In the genomic region with DNA sequence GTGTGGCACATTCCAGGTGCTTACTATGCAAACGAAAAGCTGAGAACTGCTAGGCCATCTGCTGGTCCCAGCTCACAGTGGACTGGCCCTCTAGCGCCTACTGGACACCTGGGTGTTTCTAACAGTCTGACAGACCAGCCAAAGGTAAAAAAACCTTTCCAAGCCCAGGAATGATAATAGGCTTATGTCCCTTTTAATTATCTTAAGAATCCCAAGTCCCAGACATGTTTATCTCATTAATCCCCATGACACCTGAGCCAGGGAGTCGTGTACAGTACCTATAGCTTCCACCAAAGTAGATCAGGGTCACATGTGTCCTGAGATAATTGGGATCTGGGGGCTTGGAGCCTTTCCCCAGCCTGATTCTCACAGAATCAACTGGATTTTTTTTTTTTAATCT, we compare ENCODE assay signal across 22 mouse cellular contexts. TPM values are rescaled to one million over a fixed set of nuclear protein-coding genes. Genes with fewer than 3 reads are reported as not detected.
DNase-seq lines count a peak whose midpoint lies in the region; ATAC-seq and TF ChIP-seq lines count a peak whose summit lies in the region.
"Had no signal": no experiment of that assay in that cellular context is flagged by ENCODE, and none has a peak within 500 bp of the region (broad histone marks: within the 10 kb centered on the region; RNA-seq: fewer than 3 reads in every experiment).

No protein-coding gene starts in this region.

- 72% methylated on average over 3 of the region's 3 CpGs for WGBS in liver, postnatal 0 days (ENCODE audit: insufficient replicate concordance)
- WGBS in liver, embryonic 12.5 days (ENCODE audit: insufficient replicate concordance), result 67% methylated on average over 3 of the region's 3 CpGs
- 51% methylated on average over 3 of the region's 3 CpGs for whole genome bisulfite sequencing in embryonic facial prominence, embryonic 15.5 days

- no peak for TF ChIP-seq CTCF in gastrocnemius, adult 2 months (IDR thresholded peaks at IDR 0.05)
- no peak for TF ChIP-seq CTCF in liver, postnatal 0 days (IDR thresholded peaks at IDR 0.05; ENCODE audit: low read depth)

- peak overlapping the region; percentile 74 for H3K27ac ChIP-seq in gastrocnemius, adult 2 months
- H3K27ac ChIP-seq in liver, postnatal 0 days (ENCODE audit: low read depth), result peak overlapping the region; percentile 62; the same call in 1 of the 2 replicates
- no peak overlapping the region for H3K27ac ChIP-seq in liver, embryonic 12.5 days
- no peak overlapping the region for H3K27ac ChIP-seq in embryonic facial prominence, embryonic 15.5 days (replicated peaks)
- H3K27ac ChIP-seq: embryonic facial prominence, embryonic 12.5 days; forebrain, embryonic 13.5 days; forebrain, embryonic 15.5 days had no signal

- 0 out of 2 replicates have a peak, but pooled peaks cover 3% of the 10 kb centered on the region for H3K27me3 ChIP-seq in liver, postnatal 0 days (ENCODE audit: insufficient read depth, low read length)
- H3K27me3 ChIP-seq in liver, embryonic 12.5 days (replicated peaks), result 0 out of 2 replicates have a peak, but pooled peaks cover 3% of the 10 kb centered on the region
- H3K27me3 ChIP-seq in embryonic facial prominence, embryonic 15.5 days, result no peaks in the 10 kb centered on the region
- H3K27me3 ChIP-seq: forebrain, embryonic 13.5 days had no signal

- no peak for TF ChIP-seq EP300 in liver, postnatal 0 days (IDR thresholded peaks at IDR 0.05; ENCODE audit: low read depth)

- no peaks in the 10 kb centered on the region for H3K36me3 ChIP-seq in liver, postnatal 0 days (replicated peaks; ENCODE audit: insufficient read depth, low read length)
- H3K36me3 ChIP-seq in liver, embryonic 12.5 days, result no peaks in the 10 kb centered on the region
- H3K36me3 ChIP-seq in embryonic facial prominence, embryonic 15.5 days, result no peaks in the 10 kb centered on the region
- H3K36me3 ChIP-seq: embryonic facial prominence, embryonic 12.5 days; forebrain, embryonic 15.5 days had no signal

- no peak overlapping the region for H3K4me2 ChIP-seq in liver, postnatal 0 days (ENCODE audit: low read depth, low read length)
- no peak overlapping the region for H3K4me2 ChIP-seq in liver, embryonic 12.5 days
- H3K4me2 ChIP-seq in embryonic facial prominence, embryonic 15.5 days (replicated peaks), result no peak overlapping the region
- H3K4me2 ChIP-seq: embryonic facial prominence, embryonic 12.5 days; forebrain, embryonic 13.5 days; forebrain, embryonic 15.5 days had no signal

- no peaks in the 10 kb centered on the region for H3K9me3 ChIP-seq in liver, postnatal 0 days (ENCODE audit: low read length)
- peaks cover 3% of the 10 kb centered on the region; the same call in 1 of the 2 replicates for H3K9me3 ChIP-seq in liver, embryonic 12.5 days (replicated peaks)
- no peaks in the 10 kb centered on the region for H3K9me3 ChIP-seq in embryonic facial prominence, embryonic 15.5 days (replicated peaks)
- H3K9me3 ChIP-seq: forebrain, embryonic 13.5 days; forebrain, embryonic 15.5 days had no signal

- no peak overlapping the region for H3K9ac ChIP-seq in liver, postnatal 0 days (replicated peaks)
- no peak overlapping the region for H3K9ac ChIP-seq in liver, embryonic 12.5 days
- H3K9ac ChIP-seq in embryonic facial prominence, embryonic 15.5 days, result no peak overlapping the region
- H3K9ac ChIP-seq: embryonic facial prominence, embryonic 12.5 days; forebrain, embryonic 13.5 days; forebrain, embryonic 15.5 days; forebrain, postnatal 0 days had no signal

- H3K4me3 ChIP-seq in gastrocnemius, adult 2 months, result no peak overlapping the region
- no peak overlapping the region for H3K4me3 ChIP-seq in liver, postnatal 0 days (ENCODE audit: low read depth, low read length)
- no peak overlapping the region for H3K4me3 ChIP-seq in liver, embryonic 12.5 days
- no peak overlapping the region for H3K4me3 ChIP-seq in embryonic facial prominence, embryonic 15.5 days (replicated peaks)
- H3K4me3 ChIP-seq: embryonic facial prominence, embryonic 12.5 days; forebrain, embryonic 13.5 days; forebrain, embryonic 15.5 days had no signal

- H3K4me1 ChIP-seq in liver, postnatal 0 days (ENCODE audit: insufficient read depth), result peaks cover 16% of the 10 kb centered on the region
- no peaks in the 10 kb centered on the region; the same call in 1 of the 2 replicates for H3K4me1 ChIP-seq in liver, embryonic 12.5 days
- 0 out of 2 replicates have a peak, but pooled peaks cover 8% of the 10 kb centered on the region for H3K4me1 ChIP-seq in embryonic facial prominence, embryonic 15.5 days
- H3K4me1 ChIP-seq: embryonic facial prominence, embryonic 12.5 days; forebrain, embryonic 13.5 days; forebrain, embryonic 15.5 days had no signal

- intact Hi-C loops in gastrocnemius, adult 2 months (cut with DNase I), result no loop called here

- peak; percentile 25 for DNase-seq in gastrocnemius, adult 2 months
- DNase-seq in gastrocnemius, postnatal 25 days, result no peak
- no peak for DNase-seq in liver, postnatal 0 days
- peak; percentile 63 for DNase-seq in retina, postnatal 1 day
- no peak for DNase-seq in layer of hippocampus, postnatal 10 days (ENCODE audit: low spot score in 2 of 2)
- no peak for DNase-seq in urinary bladder, adult 2 months (ENCODE audit: low spot score)
- DNase-seq: adrenal gland, adult 2 months; adrenal gland, postnatal 10 days; adrenal gland, postnatal 25 days; cerebellum, adult 11 months; cerebellum, adult 18-20 months; cerebellum, adult 8-10 months; cerebellum, adult 9-11 months; cerebellum, postnatal 14 days; cerebellum, postnatal 36 days; embryo, embryonic 11 days had no signal

- ATAC-seq in liver, postnatal 0 days, result peak; percentile 57
- ATAC-seq in liver, embryonic 12.5 days, result no peak
- 0 out of 2 replicates have a peak, but pooled peaks have one; percentile 20 for ATAC-seq in embryonic facial prominence, embryonic 15.5 days (ENCODE audit: insufficient number of reproducible peaks, low FRiP score, low TSS enrichment, low read depth)

RNA-seq across cellular contexts. Expression of a gene that starts 7.0 kb away (rescaled TPM):
- 1 to 10 TPM; 1.2 to 1.3 TPM for total RNA-seq in gastrocnemius, adult 2 months (2021)
- total RNA-seq in gastrocnemius, postnatal 25 days (2021), result 1 to 10 TPM; 3.3 to 6.1 TPM
- 30.7 and 32.5 TPM in 2 replicates for polyA plus RNA-seq in liver, postnatal 0 days (2015; fragmentation: Nextera tagmentation; extraction: Ambion mirVana)
- polyA plus RNA-seq in liver, embryonic 12.5 days (2016; fragmentation: Nextera tagmentation; extraction: Ambion mirVana), result 59.8 and 63.3 TPM in 2 replicates
- 6.3 and 7.7 TPM in 2 replicates for polyA plus RNA-seq in embryonic facial prominence, embryonic 15.5 days (2015; fragmentation: Nextera tagmentation; extraction: Ambion mirVana)
- total RNA-seq in layer of hippocampus, postnatal 10 days (2021), result 1 to 10 TPM; 3.8 to 4.1 TPM
- 1.7 and 1.9 TPM in 2 replicates for polyA plus RNA-seq in urinary bladder, adult 2 months (2012; rRNA removed)

Comparison
In these comparisons a context has a peak if more than half of its experiments do, and no peak if none do; other contexts are left out.
1. DNase-seq: peak in gastrocnemius, adult 2 months (single experiment) and retina, postnatal 1 day (single experiment); none in gastrocnemius, postnatal 25 days (single experiment), liver, postnatal 0 days (single experiment), layer of hippocampus, postnatal 10 days (0 of 2) and urinary bladder, adult 2 months (single experiment).
2. H3K27ac ChIP-seq: peak in gastrocnemius, adult 2 months (single experiment) and liver, postnatal 0 days (single experiment); none in liver, embryonic 12.5 days (single experiment) and embryonic facial prominence, embryonic 15.5 days (single experiment).